Mouse (Mus musculus) layer of hippocampus, postnatal 10 days (tissue): Measurements from ENCODE around the gene Sh3kbp1. TPM values are rescaled to one million over a fixed set of nuclear protein-coding genes. Genes with fewer than 3 reads are reported as not detected.

Experiments
- total RNA-seq, 2 experiments: library from RNA; stranded (reverse); gene quantifications; 2 replicates each; pipeline ENCODE4 v1.2.3; 2021

The Sh3kbp1 gene
- total RNA-seq, 2 experiments from 2014 or later = 57.8 to 67.0 TPM

Other genes starting within 250 kb of the Sh3kbp1 start
- 10 to 100 TPM; 64.3 to 87.6 TPM for gene Map7d2, start 212.7 kb upstream of the Sh3kbp1 start, total RNA-seq
- 10 to 100 TPM; 12.5 to 12.8 TPM for gene Bclaf3, start 100.6 kb upstream of the Sh3kbp1 start, total RNA-seq